Mouse (Mus musculus) liver, embryonic 11.5 days (tissue): ENCODE data around the gene Wdr18. TPM values are rescaled to one million over a fixed set of nuclear protein-coding genes. Genes with fewer than 3 reads are reported as not detected.

Experiments used
- ATAC-seq: fragments of 200-750 bp; cut with Nextera tagmentation; replicated peaks from 2 replicates; pipeline ENCODE4 v1.8.0; 2017; ENCODE audit warnings: moderate number of reproducible peaks, mild to moderate bottlenecking, moderate TSS enrichment, moderate library complexity; ENCODE audit not compliant: low FRiP score
- DNase-seq: peaks from one replicate; pipeline ENCODE4 v3.0.0-alpha.2; 2017; ENCODE audit warnings: low spot score
- H3K27ac ChIP-seq: fragments of 300-500 bp; sonication (generic); 2 replicates; pipeline ENCODE4 v1.5.1; 2014; ENCODE audit warnings: mild to moderate bottlenecking, low read depth, low read length, control low read depth
- H3K27me3 ChIP-seq: fragments of 300-500 bp; sonication (generic); replicated peaks from 2 replicates; pipeline ENCODE4 v1.6.1; 2014; ENCODE audit warnings: low read length, mixed read lengths; ENCODE audit not compliant: control insufficient read depth, insufficient read depth
- H3K36me3 ChIP-seq: fragments of 300-500 bp; sonication (generic); 2 replicates; pipeline ENCODE4 v1.6.1; 2014; ENCODE audit warnings: mild to moderate bottlenecking, low read length, moderate library complexity, mixed read lengths; ENCODE audit not compliant: control insufficient read depth, insufficient read depth
- H3K4me1 ChIP-seq: fragments of 300-500 bp; sonication (generic); replicated peaks from 2 replicates; pipeline ENCODE4 v1.6.1; 2014; ENCODE audit warnings: low read length, mixed read lengths; ENCODE audit not compliant: control insufficient read depth, insufficient read depth
- H3K4me2 ChIP-seq: fragments of 300-500 bp; sonication (generic); 2 replicates; pipeline ENCODE4 v1.6.1; 2014; ENCODE audit warnings: mild to moderate bottlenecking, control low read depth, moderate library complexity
- H3K4me3 ChIP-seq: fragments of 300-500 bp; sonication (generic); 2 replicates; pipeline ENCODE4 v1.5.1; 2014; ENCODE audit warnings: low read depth, low read length, control low read depth
- H3K9ac ChIP-seq: fragments of 300-500 bp; sonication (generic); 2 replicates; pipeline ENCODE4 v1.6.1; 2014; ENCODE audit warnings: low read depth, low read length, control low read depth
- H3K9me3 ChIP-seq: fragments of 300-500 bp; sonication (generic); 2 replicates; pipeline ENCODE4 v1.6.1; 2016; ENCODE audit warnings: low read length, inconsistent platforms, mixed read lengths; ENCODE audit not compliant: control insufficient read depth
- WGBS: fragments of 180-500 bp; shearing (Covaris S2); extraction: QIAGEN DNeasy Blood & Tissue Kit; methylation state at CpG from one replicate; pipeline ENCODE4 v1.1.7; 2014; 5-methylcytosine and 5-hydroxymethylcytosine counted together
- polyA plus RNA-seq: library from polyadenylated mRNA; unstranded; fragments of >200 nt; fragmentation: Nextera tagmentation; extraction: Ambion mirVana; gene quantifications from 2 replicates; pipeline ENCODE4 v1.2.1, GENCODE M21; 2014

Gene Wdr18
- polyA plus RNA-seq, 1 experiment from 2014 or later, result 164 TPM

DNA sequence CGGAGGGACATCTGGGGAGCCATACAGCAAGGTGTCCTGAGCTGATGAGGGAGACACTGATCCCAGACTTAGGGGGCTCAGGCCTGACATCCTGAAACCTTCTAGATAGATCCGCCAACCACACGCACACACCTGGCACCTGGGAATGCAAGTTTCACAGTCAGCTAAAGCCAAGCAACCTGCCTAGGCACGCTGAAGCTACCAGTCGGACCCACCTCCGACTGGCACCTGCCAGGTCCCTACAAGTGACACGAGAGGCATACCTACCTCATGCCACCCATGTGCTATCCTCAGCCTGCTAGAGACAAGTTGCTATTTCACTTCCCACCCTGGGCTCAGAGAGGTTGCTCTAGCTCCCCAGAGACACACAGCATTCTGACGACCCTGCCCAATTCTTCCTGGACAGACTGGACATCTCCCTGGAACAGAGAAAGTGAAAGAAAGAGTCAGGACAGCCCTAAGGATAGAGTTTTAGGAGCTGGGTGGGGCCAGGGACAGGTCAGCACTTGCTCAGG is 29.4 kb downstream of the Wdr18 start:
- H3K4me1 ChIP-seq, result peaks cover 43% of the 10 kb centered on the region
- peaks cover 8% of the 10 kb centered on the region for H3K27me3 ChIP-seq
- WGBS, result 38% methylated on average over 8 of the region's 8 CpGs
- peaks cover 3% of the 10 kb centered on the region for H3K9me3 ChIP-seq
- peak overlapping the region; percentile 44 for H3K9ac ChIP-seq
- H3K4me3 ChIP-seq, result peak overlapping the region; percentile 60
- peaks cover 27% of the 10 kb centered on the region for H3K36me3 ChIP-seq
- no peak for DNase-seq
- ATAC-seq, result no peak
- no peak overlapping the region for H3K27ac ChIP-seq
- H3K4me2 ChIP-seq, result peak overlapping the region; percentile 93

- DNase-seq (no peak), ATAC-seq (no peak)
- Histone ChIP-seq H3K9ac (peak overlapping the region; percentile 15; the same call in 1 of the 2 replicates), H3K27ac (no peak overlapping the region; the same call in 1 of the 2 replicates), H3K4me1 (peaks cover 46% of the 10 kb centered on the region), H3K4me2 (peak overlapping the region; percentile 93), H3K4me3 (peak overlapping the region; percentile 60), H3K9me3 (peaks cover 3% of the 10 kb centered on the region), H3K27me3 (peaks cover 8% of the 10 kb centered on the region), H3K36me3 (peaks cover 32% of the 10 kb centered on the region)
- 35% methylated on average over 15 of the region's 15 CpGs for WGBS
Measured at GRCm38 (mm10) chr10:79989870-79990269, 29.9 kb downstream of the Wdr18 start.

GRCm38 (mm10) chr10:79991099-79991498 is 31.1 kb downstream of the Wdr18 start:
- H3K27ac ChIP-seq, result no peak overlapping the region
- H3K27me3 ChIP-seq, result peaks cover 8% of the 10 kb centered on the region
- no peak overlapping the region for H3K9ac ChIP-seq
- H3K9me3 ChIP-seq, result peaks cover 3% of the 10 kb centered on the region
- no peak overlapping the region for H3K4me3 ChIP-seq
- DNase-seq (no peak), ATAC-seq (no peak)
- peaks cover 32% of the 10 kb centered on the region for H3K36me3 ChIP-seq
- no peak overlapping the region for H3K4me2 ChIP-seq
- H3K4me1 ChIP-seq, result peaks cover 46% of the 10 kb centered on the region
- 80% methylated on average over 12 of the region's 12 CpGs for WGBS

DNA sequence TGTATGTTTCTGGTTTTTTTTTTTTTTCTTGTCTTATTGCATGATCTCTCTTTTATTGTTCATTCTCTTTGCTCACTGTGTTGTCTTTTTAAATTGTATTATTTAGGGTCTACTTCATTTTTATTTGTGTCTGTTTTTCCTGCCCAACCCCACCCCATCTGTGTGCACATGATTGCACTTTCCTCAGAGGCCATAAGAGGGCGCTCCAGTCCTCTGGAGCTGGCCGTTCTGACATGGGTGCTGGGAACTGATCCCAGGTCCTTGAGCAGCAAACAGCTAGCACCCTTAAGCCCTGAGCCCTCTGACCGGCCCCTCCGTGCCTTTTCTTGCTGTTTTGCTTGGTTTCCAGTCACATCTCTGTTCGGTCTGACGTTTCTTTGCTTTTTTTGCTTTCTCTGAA is 31.6 kb downstream of the Wdr18 start:
- peaks cover 42% of the 10 kb centered on the region for H3K4me1 ChIP-seq
- ATAC-seq (no peak), DNase-seq (no peak)
- H3K9ac ChIP-seq, result no peak overlapping the region
- 86% methylated on average over 6 of the region's 6 CpGs for WGBS
- H3K9me3 ChIP-seq, result peaks cover 3% of the 10 kb centered on the region
- H3K36me3 ChIP-seq, result peaks cover 32% of the 10 kb centered on the region
- peaks cover 8% of the 10 kb centered on the region for H3K27me3 ChIP-seq
- H3K4me3 ChIP-seq, result no peak overlapping the region
- no peak overlapping the region for H3K4me2 ChIP-seq
- no peak overlapping the region for H3K27ac ChIP-seq

DNA sequence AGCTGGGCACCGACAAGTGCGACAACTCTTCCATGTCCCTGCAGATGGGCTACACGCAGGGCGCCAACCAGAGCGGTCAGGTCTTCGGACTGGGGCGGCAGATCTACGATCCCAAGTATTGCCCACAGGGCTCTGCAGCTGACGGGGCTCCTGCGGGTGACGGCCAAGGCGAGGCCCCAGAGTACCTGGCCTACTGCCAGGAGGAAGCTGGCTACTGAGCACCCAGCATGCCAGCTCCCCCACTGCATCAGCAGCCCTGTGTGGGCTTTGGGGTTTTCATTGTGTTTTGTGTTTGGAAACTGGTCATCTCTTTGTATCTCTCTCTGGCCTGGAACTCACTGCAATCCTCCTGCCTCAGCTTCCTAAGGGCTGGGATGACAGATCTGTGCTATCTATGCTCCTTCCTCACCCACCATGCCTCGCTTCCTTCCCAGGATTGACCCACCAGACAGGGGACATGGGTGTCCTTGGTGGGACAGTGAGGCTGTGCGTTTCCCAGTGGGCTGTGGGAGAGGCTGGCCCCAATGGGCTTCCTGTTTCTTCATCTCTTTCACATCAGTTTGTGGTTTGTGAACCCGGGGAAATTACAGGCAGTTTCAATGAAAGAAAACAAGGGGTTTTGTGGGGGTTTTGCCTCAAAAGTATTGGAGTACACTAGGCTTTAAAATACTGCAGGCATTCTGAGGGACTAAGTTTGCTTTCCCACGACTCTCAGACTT is 34.6 kb downstream of the Wdr18 start:
- Histone ChIP-seq H3K4me2 (peak overlapping the region; percentile 12; the same call in 1 of the 2 replicates), H3K4me1 (peaks cover 25% of the 10 kb centered on the region), H3K36me3 (peaks cover 32% of the 10 kb centered on the region)

GRCm38 (mm10) chr10:79995636-79996035 is 35.7 kb downstream of the Wdr18 start:
- Histone ChIP-seq H3K9me3 (peaks cover 3% of the 10 kb centered on the region), H3K27me3 (no peaks in the 10 kb centered on the region; the same call in 1 of the 2 replicates), H3K36me3 (peaks cover 32% of the 10 kb centered on the region), H3K4me3 (peak overlapping the region; percentile 66; the same call in 1 of the 2 replicates), H3K4me1 (peaks cover 19% of the 10 kb centered on the region), H3K4me2 (peak overlapping the region; percentile 89), H3K9ac (peak overlapping the region; percentile 27; the same call in 1 of the 2 replicates), H3K27ac (no peak overlapping the region; the same call in 1 of the 2 replicates)
- ATAC-seq, result no peak
- no peak for DNase-seq
- 54% methylated on average over 1 of the region's 1 CpGs for WGBS

More for the DNA sequence above, 34.6 kb downstream of the Wdr18 start:
- ATAC-seq, result no peak
- H3K9ac ChIP-seq, result 0 out of 2 replicates have a peak overlapping the region, but pooled peaks have one; percentile 14
- no peak overlapping the region for H3K27ac ChIP-seq
- H3K4me3 ChIP-seq, result no peak overlapping the region
- H3K27me3 ChIP-seq, result peaks cover 4% of the 10 kb centered on the region
- WGBS, result 81% methylated on average over 16 of the region's 16 CpGs
- DNase-seq, result no peak
- peaks cover 3% of the 10 kb centered on the region for H3K9me3 ChIP-seq

- WGBS, result under 1% methylated on average over 34 of the region's 34 CpGs
Measured at GRCm38 (mm10) chr10:79996272-79997033, 36.5 kb downstream of the Wdr18 start, which contains the start of gene Abca7. Gene Abca7 (plus strand): TSS chr10:79996494.

GRCm38 (mm10) chr10:79997034-79997760 is 37.2 kb downstream of the Wdr18 start:
- Histone ChIP-seq H3K9ac (peak overlapping the region; percentile 69), H3K27me3 (peaks cover 4% of the 10 kb centered on the region), H3K4me2 (peak overlapping the region; percentile 89), H3K36me3 (peaks cover 21% of the 10 kb centered on the region), H3K27ac (peak overlapping the region; percentile 80), H3K9me3 (no peaks in the 10 kb centered on the region), H3K4me1 (peaks cover 29% of the 10 kb centered on the region), H3K4me3 (peak overlapping the region; percentile 66)
- WGBS, result under 1% methylated on average over 35 of the region's 35 CpGs
- ATAC-seq, result peak; percentile 75
- peak; percentile 83 for DNase-seq

More at GRCm38 (mm10) chr10:79996272-79997033, 36.5 kb downstream of the Wdr18 start, which contains the start of gene Abca7:
- peaks cover 3% of the 10 kb centered on the region for H3K9me3 ChIP-seq
- H3K27ac ChIP-seq, result peak within 1 kb of the TSS; percentile 80
- peak within 1 kb of the TSS; percentile 69 for H3K9ac ChIP-seq
- H3K4me3 ChIP-seq, result peak within 1 kb of the TSS; percentile 66
- H3K36me3 ChIP-seq, result peaks cover 28% of the 10 kb centered on the region
- peak; percentile 89 for ATAC-seq
- H3K4me2 ChIP-seq, result peak within 1 kb of the TSS; percentile 89
- DNase-seq, result peak; percentile 94
- H3K4me1 ChIP-seq, result peaks cover 21% of the 10 kb centered on the region
- no peaks in the 10 kb centered on the region; the same call in 1 of the 2 replicates for H3K27me3 ChIP-seq
